Mouse (Mus musculus) neural tube, embryonic 11.5 days (tissue): ENCODE results near the gene Aqp7. TPM values are rescaled to one million over a fixed set of nuclear protein-coding genes. Genes with fewer than 3 reads are reported as not detected.

Experiments
- ATAC-seq: fragments of 200-750 bp; cut with Nextera tagmentation; 2 replicates; pipeline ENCODE4 v1.8.0; 2017; ENCODE audit warnings: moderate number of reproducible peaks, mild to moderate bottlenecking, moderate TSS enrichment, moderate library complexity; ENCODE audit not compliant: insufficient read depth, low FRiP score, low TSS enrichment
- DNase-seq: peaks from one replicate; pipeline ENCODE4 v3.0.0-alpha.2; 2015; ENCODE audit warnings: low spot score
- H3K27ac ChIP-seq: fragments of 300-500 bp; sonication (generic); 2 replicates; pipeline ENCODE4 v1.5.1; 2014; ENCODE audit warnings: low read depth, mild to moderate bottlenecking, low read length
- H3K27me3 ChIP-seq: fragments of 300-500 bp; sonication (generic); 2 replicates; pipeline ENCODE4 v1.6.1; 2014; ENCODE audit warnings: mild to moderate bottlenecking, low read length, mixed read lengths; ENCODE audit not compliant: control insufficient read depth, insufficient read depth
- H3K36me3 ChIP-seq: fragments of 300-500 bp; sonication (generic); 2 replicates; pipeline ENCODE4 v1.6.1; 2014; ENCODE audit warnings: mild to moderate bottlenecking, low read length, moderate library complexity, mixed read lengths; ENCODE audit not compliant: control insufficient read depth, insufficient read depth
- H3K4me1 ChIP-seq: fragments of 300-500 bp; sonication (generic); 2 replicates; pipeline ENCODE4 v1.6.1; 2014; ENCODE audit warnings: low read length, mixed read lengths; ENCODE audit not compliant: control insufficient read depth, insufficient read depth
- H3K4me2 ChIP-seq: fragments of 300-500 bp; sonication (generic); 2 replicates; pipeline ENCODE4 v1.6.1; 2014; ENCODE audit warnings: low read depth, mild to moderate bottlenecking, moderate library complexity
- H3K4me3 ChIP-seq: fragments of 300-500 bp; sonication (generic); 2 replicates; pipeline ENCODE4 v1.5.1; 2014; ENCODE audit warnings: low read depth, low read length
- H3K9ac ChIP-seq: fragments of 300-500 bp; sonication (generic); 2 replicates; pipeline ENCODE4 v1.6.1; 2014; ENCODE audit warnings: mild to moderate bottlenecking, low read length
- H3K9me3 ChIP-seq: fragments of 300-500 bp; sonication (generic); 2 replicates; pipeline ENCODE4 v1.6.1; 2016; ENCODE audit warnings: low read length; ENCODE audit not compliant: control insufficient read depth
- WGBS: fragments of 180-500 bp; shearing (Covaris S2); extraction: QIAGEN DNeasy Blood & Tissue Kit; methylation state at CpG from one replicate; pipeline ENCODE4 v1.1.7; 2014; 5-methylcytosine and 5-hydroxymethylcytosine counted together
- polyA plus RNA-seq: library from polyadenylated mRNA; unstranded; fragments of >200 nt; fragmentation: Nextera tagmentation; extraction: Ambion mirVana; gene quantifications from 2 replicates; pipeline ENCODE4 v1.2.1, GENCODE M21; 2014

Aqp7 gene
- polyA plus RNA-seq, 1 experiment from 2014 or later: not detected

GRCm38 (mm10) chr4:41051781-41052180 is 3.8 kb upstream of the Aqp7 start:
- Histone ChIP-seq H3K27me3 (no peaks in the 10 kb centered on the region), H3K9ac (no peak overlapping the region), H3K36me3 (no peaks in the 10 kb centered on the region), H3K4me2 (no peak overlapping the region), H3K4me3 (no peak overlapping the region), H3K27ac (no peak overlapping the region), H3K9me3 (no peaks in the 10 kb centered on the region), H3K4me1 (no peaks in the 10 kb centered on the region)
- DNase-seq (no peak), ATAC-seq (no peak)
- 82% methylated on average over 7 of the region's 7 CpGs for WGBS

- Histone ChIP-seq H3K27ac (no peak overlapping the region), H3K4me3 (no peak overlapping the region)
- 38% methylated on average over 16 of the region's 16 CpGs for WGBS
These were observed 3.1 kb upstream of the Aqp7 start for GRCm38 (mm10) chr4:41050726-41051675.

GRCm38 (mm10) chr4:41048926-41049325 is 987 bp upstream of the Aqp7 start:
- Histone ChIP-seq H3K4me3 (no peak overlapping the region), H3K27ac (no peak overlapping the region), H3K9me3 (no peaks in the 10 kb centered on the region), H3K9ac (no peak overlapping the region), H3K4me1 (no peaks in the 10 kb centered on the region), H3K36me3 (no peaks in the 10 kb centered on the region), H3K27me3 (no peaks in the 10 kb centered on the region), H3K4me2 (no peak overlapping the region)
- ATAC-seq: no peak
- no peak for DNase-seq
- 70% methylated on average over 2 of the region's 2 CpGs for WGBS

More at GRCm38 (mm10) chr4:41050726-41051675, 3.1 kb upstream of the Aqp7 start:
- ATAC-seq (no peak), DNase-seq (peak; percentile 87)
- Histone ChIP-seq H3K4me2 (peak overlapping the region; percentile 35), H3K4me1 (no peaks in the 10 kb centered on the region), H3K9me3 (no peaks in the 10 kb centered on the region), H3K36me3 (no peaks in the 10 kb centered on the region), H3K9ac (no peak overlapping the region; the same call in 1 of the 2 replicates), H3K27me3 (no peaks in the 10 kb centered on the region)

- 87% methylated on average over 13 of the region's 13 CpGs for WGBS
- Histone ChIP-seq H3K27me3 (no peaks in the 10 kb centered on the region), H3K36me3 (no peaks in the 10 kb centered on the region), H3K4me1 (no peaks in the 10 kb centered on the region), H3K9me3 (no peaks in the 10 kb centered on the region), H3K4me2 (no peak overlapping the region), H3K4me3 (no peak overlapping the region), H3K9ac (no peak overlapping the region), H3K27ac (no peak overlapping the region)
- no peak for ATAC-seq
- no peak for DNase-seq
These were observed 1.6 kb downstream of the Aqp7 start for GRCm38 (mm10) chr4:41046254-41046795.

- ATAC-seq (no peak), DNase-seq (no peak)
- no peak overlapping the region for H3K4me2 ChIP-seq
- H3K9ac ChIP-seq: no peak overlapping the region
- H3K36me3 ChIP-seq: no peaks in the 10 kb centered on the region
- WGBS: 88% methylated on average over 3 of the region's 3 CpGs
- H3K4me1 ChIP-seq: no peaks in the 10 kb centered on the region
- no peak overlapping the region for H3K27ac ChIP-seq
- no peak overlapping the region for H3K4me3 ChIP-seq
- no peaks in the 10 kb centered on the region for H3K9me3 ChIP-seq
- no peaks in the 10 kb centered on the region for H3K27me3 ChIP-seq
These were observed 2.7 kb downstream of the Aqp7 start for GRCm38 (mm10) chr4:41045288-41045687.

- Histone ChIP-seq H3K4me3 (no peak overlapping the region), H3K9me3 (no peaks in the 10 kb centered on the region), H3K4me2 (no peak overlapping the region), H3K9ac (no peak overlapping the region), H3K4me1 (no peaks in the 10 kb centered on the region), H3K27ac (no peak overlapping the region), H3K27me3 (no peaks in the 10 kb centered on the region), H3K36me3 (no peaks in the 10 kb centered on the region)
- no peak for ATAC-seq
- no peak for DNase-seq
- WGBS: 85% methylated on average over 5 of the region's 5 CpGs
These were observed 4.0 kb downstream of the Aqp7 start for GRCm38 (mm10) chr4:41043961-41044360.

GRCm38 (mm10) chr4:41042880-41043279 is 5.1 kb downstream of the Aqp7 start:
- no peak overlapping the region for H3K9ac ChIP-seq
- H3K4me2 ChIP-seq: no peak overlapping the region
- H3K27ac ChIP-seq: no peak overlapping the region
- H3K4me1 ChIP-seq: no peaks in the 10 kb centered on the region
- ATAC-seq (no peak), DNase-seq (no peak)
- no peak overlapping the region for H3K4me3 ChIP-seq
- H3K27me3 ChIP-seq: no peaks in the 10 kb centered on the region
- 82% methylated on average over 12 of the region's 12 CpGs for WGBS
- H3K9me3 ChIP-seq: no peaks in the 10 kb centered on the region
- H3K36me3 ChIP-seq: no peaks in the 10 kb centered on the region

GRCm38 (mm10) chr4:41040983-41041382 is 7.0 kb downstream of the Aqp7 start:
- Histone ChIP-seq H3K9me3 (no peaks in the 10 kb centered on the region), H3K4me2 (no peak overlapping the region), H3K27ac (no peak overlapping the region), H3K4me1 (no peaks in the 10 kb centered on the region), H3K4me3 (no peak overlapping the region), H3K27me3 (no peaks in the 10 kb centered on the region), H3K9ac (no peak overlapping the region), H3K36me3 (no peaks in the 10 kb centered on the region)
- DNase-seq: no peak
- ATAC-seq: no peak
- WGBS: 79% methylated on average over 7 of the region's 7 CpGs

GRCm38 (mm10) chr4:41037942-41038341 is 10.0 kb downstream of the Aqp7 start:
- DNase-seq (no peak), ATAC-seq (no peak)
- H3K27me3 ChIP-seq: no peaks in the 10 kb centered on the region
- no peaks in the 10 kb centered on the region for H3K36me3 ChIP-seq
- H3K4me2 ChIP-seq: no peak overlapping the region
- H3K9ac ChIP-seq: no peak overlapping the region
- no peaks in the 10 kb centered on the region for H3K9me3 ChIP-seq
- no peak overlapping the region for H3K4me3 ChIP-seq
- 69% methylated on average over 3 of the region's 3 CpGs for WGBS
- no peaks in the 10 kb centered on the region for H3K4me1 ChIP-seq
- no peak overlapping the region for H3K27ac ChIP-seq
